Mouse (Mus musculus): ENCODE data around the gene Teddm2. TPM values are rescaled to one million over a fixed set of nuclear protein-coding genes. Genes with fewer than 3 reads are reported as not detected.

The Teddm2 gene
- polyA plus RNA-seq, 1 experiment from 2014 or later = 0.53 TPM

DNA sequence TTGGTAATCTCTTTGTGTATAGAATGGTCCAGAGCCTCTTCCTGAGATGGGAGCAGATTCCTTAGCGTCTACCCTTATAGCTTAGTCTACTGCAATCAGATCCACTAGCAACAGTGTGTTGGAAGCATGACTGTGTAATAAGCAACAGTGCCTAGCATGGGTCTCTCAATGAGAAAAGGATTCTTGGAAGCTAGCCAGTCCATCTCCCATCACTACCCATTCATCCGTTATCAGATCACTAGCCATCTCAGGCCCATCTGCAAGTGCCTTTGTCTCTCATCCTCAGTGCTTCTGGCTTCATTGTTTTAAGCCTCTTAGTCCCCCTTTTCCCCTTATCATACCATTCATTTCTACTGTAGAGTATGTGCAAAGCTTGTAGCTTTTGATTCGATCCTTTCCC, 79.8 kb downstream of the Teddm2 start:
- ATAC-seq = no peak
- DNase-seq = no peak
- H3K4me2 ChIP-seq (ENCODE audit: low read depth, low read length) = no peak overlapping the region
- TF ChIP-seq CTCF (IDR thresholded peaks at IDR 0.05; ENCODE audit: low read depth) = no peak
- no peak for TF ChIP-seq EP300 (IDR thresholded peaks at IDR 0.05; ENCODE audit: low read depth)
- H3K36me3 ChIP-seq (replicated peaks; ENCODE audit: insufficient read depth, low read length) = no peaks in the 10 kb centered on the region
- no peaks in the 10 kb centered on the region for H3K27me3 ChIP-seq (ENCODE audit: insufficient read depth, low read length)
- no peak overlapping the region for H3K9ac ChIP-seq (replicated peaks)
- H3K4me3 ChIP-seq (ENCODE audit: low read depth, low read length) = no peak overlapping the region
- no peak overlapping the region for H3K27ac ChIP-seq (ENCODE audit: low read depth)
- H3K9me3 ChIP-seq (ENCODE audit: low read length) = no peaks in the 10 kb centered on the region
- WGBS (ENCODE audit: insufficient replicate concordance) = 82% methylated on average over 3 of the region's 3 CpGs
- H3K4me1 ChIP-seq (ENCODE audit: insufficient read depth) = no peaks in the 10 kb centered on the region

DNA sequence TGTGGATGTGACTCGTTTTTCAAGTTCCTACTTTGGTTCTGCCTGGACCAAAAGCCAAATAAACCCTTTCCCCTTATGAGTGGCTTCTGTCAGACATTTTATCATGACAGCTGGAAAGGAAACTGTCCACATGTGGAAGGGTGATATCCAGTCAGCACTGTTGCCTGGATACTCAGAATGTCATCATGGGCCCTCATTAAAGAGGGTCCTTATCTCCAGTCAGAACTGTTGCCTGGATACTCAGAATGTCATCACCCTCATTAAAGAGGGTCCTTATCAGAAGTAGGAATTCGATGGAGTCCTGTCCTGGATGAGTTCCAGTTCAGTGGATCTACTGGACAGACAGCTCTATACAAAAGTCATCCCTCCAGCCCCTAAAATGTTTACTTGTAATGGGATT, 85.8 kb downstream of the Teddm2 start:
- Histone ChIP-seq H3K27ac (ENCODE audit: low read depth) (no peak overlapping the region), H3K4me1 (ENCODE audit: insufficient read depth) (no peaks in the 10 kb centered on the region), H3K4me3 (ENCODE audit: low read depth, low read length) (no peak overlapping the region), H3K9me3 (ENCODE audit: low read length) (no peaks in the 10 kb centered on the region), H3K27me3 (ENCODE audit: insufficient read depth, low read length) (no peaks in the 10 kb centered on the region), H3K36me3 (replicated peaks; ENCODE audit: insufficient read depth, low read length) (no peaks in the 10 kb centered on the region), H3K9ac (replicated peaks) (no peak overlapping the region), H3K4me2 (ENCODE audit: low read depth, low read length) (no peak overlapping the region)
- TF ChIP-seq EP300 (IDR thresholded peaks at IDR 0.05; ENCODE audit: low read depth) = no peak
- TF ChIP-seq CTCF (IDR thresholded peaks at IDR 0.05; ENCODE audit: low read depth) = no peak
- DNase-seq (no peak), ATAC-seq (no peak)
- 28% methylated on average over 2 of the region's 2 CpGs for WGBS (ENCODE audit: insufficient replicate concordance)

DNA sequence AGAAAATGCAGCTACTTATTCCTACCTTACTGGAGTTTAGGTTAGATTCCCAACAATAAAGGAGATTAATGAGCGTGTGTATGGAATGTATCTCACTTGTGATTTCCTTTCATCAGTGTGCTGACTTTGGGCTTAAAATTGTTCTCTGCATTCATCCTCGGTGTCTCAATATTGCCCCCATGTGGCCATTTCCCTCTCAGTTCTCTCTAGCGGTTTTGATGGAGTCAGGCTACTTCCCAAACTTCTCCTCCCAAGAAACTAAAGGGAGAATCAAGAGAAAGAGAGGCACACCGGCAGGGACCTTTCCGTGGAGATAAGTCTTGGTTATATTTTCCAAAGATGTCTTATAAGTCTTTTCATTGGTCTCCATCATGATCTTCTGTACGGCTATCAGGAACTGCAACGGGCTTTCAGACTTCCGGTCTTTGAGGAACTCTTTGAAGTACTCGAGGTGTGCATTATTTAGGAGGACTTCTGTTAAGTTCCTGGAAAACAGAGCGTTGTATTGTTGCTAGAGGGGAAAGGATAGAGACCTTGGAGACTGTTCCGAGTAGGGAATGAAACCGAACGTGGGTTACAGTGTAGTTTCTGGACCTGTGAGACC, 92.5 kb downstream of the Teddm2 start:
- H3K36me3 ChIP-seq (replicated peaks; ENCODE audit: insufficient read depth, low read length) = no peaks in the 10 kb centered on the region
- DNase-seq (peak; percentile 69), ATAC-seq (no peak)
- no peak for TF ChIP-seq EP300 (IDR thresholded peaks at IDR 0.05; ENCODE audit: low read depth)
- peak; percentile 88 for TF ChIP-seq CTCF (IDR thresholded peaks at IDR 0.05; ENCODE audit: low read depth)
- 35% methylated on average over 13 of the region's 13 CpGs for WGBS (ENCODE audit: insufficient replicate concordance)
- H3K4me2 ChIP-seq (ENCODE audit: low read depth, low read length) = peak overlapping the region; percentile 42
- no peak overlapping the region for H3K27ac ChIP-seq (ENCODE audit: low read depth)
- H3K4me3 ChIP-seq (ENCODE audit: low read depth, low read length) = no peak overlapping the region
- H3K27me3 ChIP-seq (ENCODE audit: insufficient read depth, low read length) = no peaks in the 10 kb centered on the region
- H3K4me1 ChIP-seq (ENCODE audit: insufficient read depth) = no peaks in the 10 kb centered on the region
- H3K9me3 ChIP-seq (ENCODE audit: low read length) = no peaks in the 10 kb centered on the region
- H3K9ac ChIP-seq (replicated peaks) = no peak overlapping the region

DNA sequence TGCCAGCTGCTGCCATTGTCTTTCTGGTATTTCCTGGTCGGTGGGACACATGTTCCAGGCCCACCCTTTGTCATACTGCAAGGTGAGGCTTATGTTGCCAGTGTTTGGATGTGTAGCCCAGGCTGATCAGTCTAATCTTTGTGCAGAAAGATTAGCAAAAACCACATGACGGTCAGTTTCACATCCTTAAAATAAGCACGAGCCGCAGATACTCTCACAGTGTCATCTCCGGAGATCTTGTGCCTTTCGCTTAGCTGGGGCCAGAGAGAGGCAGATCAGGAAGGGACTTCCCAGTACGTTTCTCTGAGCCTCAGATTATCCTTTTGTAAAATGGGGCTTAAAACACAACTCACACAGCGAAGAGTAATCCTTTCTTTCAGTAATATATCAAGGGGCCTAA, 96.5 kb downstream of the Teddm2 start:
- TF ChIP-seq CTCF (IDR thresholded peaks at IDR 0.05; ENCODE audit: low read depth) (no peak), EP300 (IDR thresholded peaks at IDR 0.05; ENCODE audit: low read depth) (no peak)
- no peaks in the 10 kb centered on the region for H3K9me3 ChIP-seq (ENCODE audit: low read length)
- DNase-seq (peak; percentile 15), ATAC-seq (no peak)
- H3K4me2 ChIP-seq (ENCODE audit: low read depth, low read length) = no peak overlapping the region
- WGBS (ENCODE audit: insufficient replicate concordance) = 36% methylated on average over 8 of the region's 8 CpGs
- H3K4me3 ChIP-seq (ENCODE audit: low read depth, low read length) = no peak overlapping the region
- H3K9ac ChIP-seq (replicated peaks) = no peak overlapping the region
- H3K4me1 ChIP-seq (ENCODE audit: insufficient read depth) = no peaks in the 10 kb centered on the region
- H3K27me3 ChIP-seq (ENCODE audit: insufficient read depth, low read length) = no peaks in the 10 kb centered on the region
- H3K27ac ChIP-seq (ENCODE audit: low read depth) = no peak overlapping the region
- no peaks in the 10 kb centered on the region for H3K36me3 ChIP-seq (replicated peaks; ENCODE audit: insufficient read depth, low read length)

DNA sequence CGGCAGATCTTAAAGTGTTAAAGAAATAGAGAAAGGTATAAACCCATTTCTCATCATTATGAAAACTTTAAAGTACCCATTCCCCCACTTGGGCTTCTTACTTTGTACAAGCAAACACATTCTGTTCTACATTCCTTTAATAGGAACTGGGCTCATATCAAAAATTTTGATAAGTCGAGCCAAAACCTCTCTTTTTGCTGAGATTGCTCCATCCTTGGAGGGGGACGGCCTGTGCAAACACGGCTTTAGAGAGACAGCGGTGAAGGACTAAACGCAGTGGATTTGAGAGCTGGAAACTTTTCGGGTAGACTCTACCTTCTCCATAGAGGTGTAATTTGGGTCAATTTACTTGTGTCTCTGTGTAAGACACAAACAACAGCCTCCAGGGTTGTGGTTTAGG, 97.3 kb downstream of the Teddm2 start:
- Histone ChIP-seq H3K27me3 (ENCODE audit: insufficient read depth, low read length) (no peaks in the 10 kb centered on the region), H3K4me2 (ENCODE audit: low read depth, low read length) (0 out of 2 replicates have a peak overlapping the region, but pooled peaks have one; percentile 11), H3K4me3 (ENCODE audit: low read depth, low read length) (no peak overlapping the region), H3K9me3 (ENCODE audit: low read length) (no peaks in the 10 kb centered on the region), H3K9ac (replicated peaks) (no peak overlapping the region), H3K36me3 (replicated peaks; ENCODE audit: insufficient read depth, low read length) (no peaks in the 10 kb centered on the region), H3K27ac (ENCODE audit: low read depth) (0 out of 2 replicates have a peak overlapping the region, but pooled peaks have one; percentile 14), H3K4me1 (ENCODE audit: insufficient read depth) (no peaks in the 10 kb centered on the region)
- WGBS (ENCODE audit: insufficient replicate concordance) = 55% methylated on average over 7 of the region's 7 CpGs
- ATAC-seq (no peak), DNase-seq (no peak)
- TF ChIP-seq EP300 (IDR thresholded peaks at IDR 0.05; ENCODE audit: low read depth) (no peak), CTCF (IDR thresholded peaks at IDR 0.05; ENCODE audit: low read depth) (no peak)

Small RNA genes lying within 50 kb of the gene (microRNA-seq; reads per million reads assigned to microRNA genes)
- gene Mir8114 = 116 reads per million, percentile 45 among the genes with 10 or more reads in this experiment

Other genes with a start within 250 kb of the Teddm2 start
- 0.05 TPM in 1 of 2 replicates, not detected in the other for gene Rgs8, start 247.2 kb downstream of the Teddm2 start, polyA plus RNA-seq (2015; fragmentation: Nextera tagmentation; extraction: Ambion mirVana)
- 15.8 and 22.9 TPM in 2 replicates for gene Rgs16, start 159.9 kb downstream of the Teddm2 start, polyA plus RNA-seq (2015; fragmentation: Nextera tagmentation; extraction: Ambion mirVana)
- gene Rnasel, start 150.8 kb downstream of the Teddm2 start, polyA plus RNA-seq (2015; fragmentation: Nextera tagmentation; extraction: Ambion mirVana) = 13.9 and 15.7 TPM in 2 replicates
- gene Rgsl1, start 56.1 kb downstream of the Teddm2 start, polyA plus RNA-seq (2015; fragmentation: Nextera tagmentation; extraction: Ambion mirVana) = not detected in 2 replicates
- 0.05 TPM in 2 replicates for gene Teddm1b, start 25.9 kb downstream of the Teddm2 start, polyA plus RNA-seq (2015; fragmentation: Nextera tagmentation; extraction: Ambion mirVana)
- not detected in 2 replicates for gene Teddm1a, start 8.5 kb downstream of the Teddm2 start, polyA plus RNA-seq (2015; fragmentation: Nextera tagmentation; extraction: Ambion mirVana)
- gene Glul, start 284 bp downstream of the Teddm2 start, polyA plus RNA-seq (2015; fragmentation: Nextera tagmentation; extraction: Ambion mirVana) = 305 and 310 TPM in 2 replicates

All from liver, postnatal 0 days (tissue).